Mouse (Mus musculus) cortical plate, adult 2 months (tissue): ENCODE results near the gene Nmb.

Source experiments
- CTCF ChIP-seq: fragments of 200-500 bp; IDR thresholded peaks from 2 replicates; pipeline ENCODE4 v1.5.1; 2011; ENCODE audit warnings: mild to moderate bottlenecking, control low read depth, low read length; ENCODE audit not compliant: insufficient read depth; ENCODE audit errors: extremely low read depth
- POLR2A ChIP-seq: fragments of 200-500 bp; IDR thresholded peaks from 2 replicates; pipeline ENCODE4 v1.6.1; 2011; ENCODE audit warnings: mild to moderate bottlenecking, low read length, control low read depth; ENCODE audit not compliant: insufficient read depth; ENCODE audit errors: extremely low read depth

DNA sequence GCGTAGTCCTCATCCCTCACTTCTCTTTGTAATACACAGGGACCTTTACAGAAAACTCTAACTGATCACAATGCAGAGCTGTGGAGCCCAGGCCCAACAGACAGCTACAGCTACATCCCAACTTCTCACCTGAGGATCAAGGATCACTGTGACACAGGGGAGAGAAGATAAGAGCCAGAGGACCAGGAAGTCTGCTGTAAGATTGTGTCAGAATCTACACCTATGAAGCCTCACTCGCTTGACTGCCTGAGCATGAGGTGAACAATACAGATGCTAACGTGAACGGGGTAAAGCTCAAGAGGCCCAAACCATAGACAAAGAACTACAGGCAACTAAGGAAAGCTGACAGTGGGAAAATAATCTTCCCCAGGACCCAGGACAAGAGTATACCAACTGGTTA lies 34.9 kb upstream of the Nmb start:
- TF ChIP-seq CTCF = no peak
- no peak for TF ChIP-seq POLR2A
